Mouse (Mus musculus) bone marrow, adult 2 months (tissue): Measurements from ENCODE around the gene Als2.

ENCODE experiments used
- CTCF ChIP-seq: fragments of 200-500 bp; IDR thresholded peaks from 2 replicates; pipeline ENCODE4 v1.5.1; 2011; ENCODE audit warnings: low read length, control low read depth; ENCODE audit not compliant: control insufficient read depth, insufficient read depth
- POLR2A ChIP-seq: fragments of 200-500 bp; IDR thresholded peaks from 2 replicates; pipeline ENCODE4 v1.6.1; 2011; ENCODE audit warnings: low read depth, mild to moderate bottlenecking, control low read depth, low read length, borderline replicate concordance; ENCODE audit not compliant: control insufficient read depth

- TF ChIP-seq POLR2A (no peak), CTCF (no peak)
Observed at GRCm38 (mm10) chr1:59228552-59228951, 8.5 kb downstream of the Als2 start.
